ENCODE assay signal across 24 mouse cellular contexts in genomic region chr17:45916937-45917336, GRCm38 (mm10).
DNase-seq lines count a peak whose midpoint lies in the region; ATAC-seq and TF ChIP-seq lines count a peak whose summit lies in the region.
"Had no signal": no experiment of that assay in that cellular context is flagged by ENCODE, and none has a peak within 500 bp of the region (broad histone marks: within the 10 kb centered on the region; RNA-seq: fewer than 3 reads in every experiment).

No protein-coding gene starts in this region.

- H3K79me2 ChIP-seq in heart, adult 2 months (replicated peaks; ENCODE audit: control insufficient read depth, insufficient read depth, low read length), result no peaks in the 10 kb centered on the region

- H3K4me1 ChIP-seq in forebrain, embryonic 10.5 days, result peaks cover 37% of the 10 kb centered on the region
- H3K4me1 ChIP-seq in forebrain, embryonic 12.5 days, result no peaks in the 10 kb centered on the region
- H3K4me1 ChIP-seq in heart, embryonic 16.5 days (ENCODE audit: control insufficient read depth, insufficient read depth, low read length), result peaks cover 16% of the 10 kb centered on the region
- peaks cover 4% of the 10 kb centered on the region; the same call in 1 of the 2 replicates for H3K4me1 ChIP-seq in heart, adult 2 months (ENCODE audit: control insufficient read depth, insufficient read depth, low read length)
- H3K4me1 ChIP-seq in embryonic facial prominence, embryonic 11.5 days (ENCODE audit: control insufficient read depth, insufficient read depth, low read length), result no peaks in the 10 kb centered on the region
- H3K4me1 ChIP-seq in limb, embryonic 12.5 days (replicated peaks), result peaks cover 18% of the 10 kb centered on the region
- H3K4me1 ChIP-seq: neural tube, embryonic 15.5 days had no signal

- H3K4me3 ChIP-seq in forebrain, embryonic 10.5 days, result no peak overlapping the region
- no peak overlapping the region for H3K4me3 ChIP-seq in forebrain, embryonic 12.5 days (replicated peaks)
- H3K4me3 ChIP-seq in heart, embryonic 16.5 days (ENCODE audit: low read length), result no peak overlapping the region
- H3K4me3 ChIP-seq in heart, adult 2 months, result no peak overlapping the region
- H3K4me3 ChIP-seq in embryonic facial prominence, embryonic 11.5 days (ENCODE audit: low read depth, low read length), result no peak overlapping the region
- no peak overlapping the region for H3K4me3 ChIP-seq in limb, embryonic 12.5 days (replicated peaks)
- no peak overlapping the region for H3K4me3 ChIP-seq in gastrocnemius, adult 2 months
- H3K4me3 ChIP-seq: liver, embryonic 12.5 days; neural tube, embryonic 15.5 days had no signal

- ATAC-seq in forebrain, embryonic 12.5 days (ENCODE audit: low FRiP score), result no peak
- ATAC-seq in heart, embryonic 16.5 days (replicated peaks; ENCODE audit: extremely low read depth, insufficient read depth, low FRiP score), result no peak
- no peak for ATAC-seq in embryonic facial prominence, embryonic 11.5 days (replicated peaks; ENCODE audit: insufficient number of reproducible peaks, low FRiP score, low TSS enrichment, low read depth)
- ATAC-seq in limb, embryonic 12.5 days (ENCODE audit: insufficient number of reproducible peaks, insufficient read depth, low FRiP score, low TSS enrichment, low read depth), result no peak
- ATAC-seq: hindbrain, postnatal 0 days; liver, embryonic 12.5 days; midbrain, embryonic 16.5 days had no signal

- no peak for TF ChIP-seq POLR2A in heart, adult 2 months (IDR thresholded peaks at IDR 0.05; ENCODE audit: insufficient read depth, low read depth, low read length)

- DNase-seq in forebrain, embryonic 10.5 days (ENCODE audit: extremely low spot score, low spot score), result no peak
- no peak for DNase-seq in heart, adult 2 months
- DNase-seq in embryonic facial prominence, embryonic 11.5 days (ENCODE audit: low spot score), result no peak
- DNase-seq in gastrocnemius, adult 2 months, result no peak
- DNase-seq in adrenal gland, postnatal 4 days (ENCODE audit: low spot score in 2 of 2), result no peak
- DNase-seq: adrenal gland, postnatal 14 days; cerebellum, adult 11-12 months; cerebellum, postnatal 14 days; gastrocnemius, postnatal 25 days; heart, postnatal 4 days; kidney, adult 11 months; kidney, postnatal 10 days; lung, embryonic 14.5 days; lung, postnatal 36 days; right cerebral cortex, postnatal 14 days; thymus, postnatal 14 days had no signal

- H3K27me3 ChIP-seq in forebrain, embryonic 10.5 days (ENCODE audit: poor library complexity, severe bottlenecking), result no peaks in the 10 kb centered on the region
- no peaks in the 10 kb centered on the region for H3K27me3 ChIP-seq in forebrain, embryonic 12.5 days
- no peaks in the 10 kb centered on the region for H3K27me3 ChIP-seq in heart, embryonic 16.5 days (ENCODE audit: control insufficient read depth, insufficient read depth, low read length)
- no peaks in the 10 kb centered on the region for H3K27me3 ChIP-seq in heart, adult 2 months (ENCODE audit: control insufficient read depth, insufficient read depth, low read length)
- no peaks in the 10 kb centered on the region for H3K27me3 ChIP-seq in embryonic facial prominence, embryonic 11.5 days (ENCODE audit: control insufficient read depth, insufficient read depth, low read length)
- H3K27me3 ChIP-seq in limb, embryonic 12.5 days, result no peaks in the 10 kb centered on the region
- H3K27me3 ChIP-seq: liver, embryonic 12.5 days; neural tube, embryonic 15.5 days had no signal

- H3K9ac ChIP-seq in forebrain, embryonic 12.5 days, result no peak overlapping the region
- peak overlapping the region; percentile 47 for H3K9ac ChIP-seq in heart, embryonic 16.5 days (ENCODE audit: low read length)
- no peak overlapping the region for H3K9ac ChIP-seq in heart, adult 2 months (ENCODE audit: low read depth, low read length)
- H3K9ac ChIP-seq in embryonic facial prominence, embryonic 11.5 days (replicated peaks; ENCODE audit: low read length), result no peak overlapping the region
- no peak overlapping the region for H3K9ac ChIP-seq in limb, embryonic 12.5 days (replicated peaks)
- H3K9ac ChIP-seq: liver, embryonic 12.5 days; lung, embryonic 14.5 days; neural tube, embryonic 15.5 days had no signal

- 0 out of 2 replicates have a peak overlapping the region, but pooled peaks have one; percentile 44 for H3K27ac ChIP-seq in forebrain, embryonic 10.5 days
- no peak overlapping the region for H3K27ac ChIP-seq in forebrain, embryonic 12.5 days
- no peak overlapping the region for H3K27ac ChIP-seq in heart, embryonic 16.5 days (ENCODE audit: low read length)
- no peak overlapping the region for H3K27ac ChIP-seq in heart, adult 2 months
- H3K27ac ChIP-seq in embryonic facial prominence, embryonic 11.5 days (replicated peaks; ENCODE audit: low read depth, low read length), result peak overlapping the region; percentile 20; the same call in 1 of the 2 replicates
- H3K27ac ChIP-seq in limb, embryonic 12.5 days, result peak overlapping the region; percentile 78
- H3K27ac ChIP-seq in gastrocnemius, adult 2 months, result no peak overlapping the region
- H3K27ac ChIP-seq: hindbrain, postnatal 0 days; liver, embryonic 12.5 days; neural tube, embryonic 15.5 days had no signal

- no peak overlapping the region for H3K4me2 ChIP-seq in forebrain, embryonic 12.5 days
- H3K4me2 ChIP-seq in heart, embryonic 16.5 days (ENCODE audit: low read depth, low read length), result no peak overlapping the region
- H3K4me2 ChIP-seq in embryonic facial prominence, embryonic 11.5 days (ENCODE audit: low read depth, low read length), result no peak overlapping the region
- H3K4me2 ChIP-seq in limb, embryonic 12.5 days, result no peak overlapping the region
- H3K4me2 ChIP-seq: heart, embryonic 11.5 days; liver, embryonic 12.5 days; lung, embryonic 14.5 days; neural tube, embryonic 15.5 days had no signal

- intact Hi-C loops in heart, adult 2 months (cut with DNase I), result no loop called here
- intact Hi-C loops in gastrocnemius, adult 2 months (cut with DNase I), result no loop called here

- H3K36me3 ChIP-seq in forebrain, embryonic 10.5 days (replicated peaks), result no peaks in the 10 kb centered on the region
- H3K36me3 ChIP-seq in forebrain, embryonic 12.5 days (replicated peaks), result no peaks in the 10 kb centered on the region
- H3K36me3 ChIP-seq in heart, embryonic 16.5 days (ENCODE audit: control insufficient read depth, insufficient read depth), result no peaks in the 10 kb centered on the region
- no peaks in the 10 kb centered on the region for H3K36me3 ChIP-seq in heart, adult 2 months (ENCODE audit: control insufficient read depth, insufficient read depth, low read length)
- H3K36me3 ChIP-seq in embryonic facial prominence, embryonic 11.5 days (replicated peaks; ENCODE audit: control insufficient read depth, insufficient read depth, low read depth, low read length), result no peaks in the 10 kb centered on the region
- H3K36me3 ChIP-seq in limb, embryonic 12.5 days, result no peaks in the 10 kb centered on the region
- H3K36me3 ChIP-seq: liver, embryonic 12.5 days; neural tube, embryonic 15.5 days had no signal

- H3K9me3 ChIP-seq in forebrain, embryonic 10.5 days, result peaks cover 18% of the 10 kb centered on the region
- H3K9me3 ChIP-seq in forebrain, embryonic 12.5 days, result peaks cover 5% of the 10 kb centered on the region
- peaks cover 10% of the 10 kb centered on the region for H3K9me3 ChIP-seq in heart, embryonic 16.5 days (replicated peaks; ENCODE audit: control insufficient read depth, low read length)
- H3K9me3 ChIP-seq in embryonic facial prominence, embryonic 11.5 days (replicated peaks; ENCODE audit: control insufficient read depth, low read length), result no peaks in the 10 kb centered on the region; the same call in 1 of the 2 replicates
- H3K9me3 ChIP-seq in limb, embryonic 12.5 days, result peaks cover 10% of the 10 kb centered on the region; the same call in 1 of the 2 replicates
- H3K9me3 ChIP-seq: neural tube, embryonic 15.5 days had no signal

- TF ChIP-seq EP300 in heart, adult 2 months (IDR thresholded peaks at IDR 0.05; ENCODE audit: insufficient read depth, low read depth, low read length), result no peak

- WGBS in forebrain, embryonic 10.5 days, result 71% methylated on average over 4 of the region's 4 CpGs
- 62% methylated on average over 4 of the region's 4 CpGs for WGBS in forebrain, embryonic 12.5 days
- WGBS in heart, embryonic 16.5 days, result 51% methylated on average over 4 of the region's 4 CpGs
- WGBS in heart, adult 2 months, result 77% methylated on average over 4 of the region's 4 CpGs
- 55% methylated on average over 4 of the region's 4 CpGs for WGBS in embryonic facial prominence, embryonic 11.5 days
- WGBS in limb, embryonic 12.5 days, result 50% methylated on average over 4 of the region's 4 CpGs

- TF ChIP-seq CTCF in heart, adult 2 months (IDR thresholded peaks at IDR 0.05), result no peak
- no peak for TF ChIP-seq CTCF in gastrocnemius, adult 2 months (IDR thresholded peaks at IDR 0.05)

Comparison
In these comparisons a context has a peak if more than half of its experiments do, and no peak if none do; other contexts are left out.
1. H3K27ac ChIP-seq: peak in forebrain, embryonic 10.5 days (single experiment), embryonic facial prominence, embryonic 11.5 days (single experiment) and limb, embryonic 12.5 days (single experiment); none in forebrain, embryonic 12.5 days (single experiment), heart, embryonic 16.5 days (single experiment), heart, adult 2 months (single experiment) and gastrocnemius, adult 2 months (single experiment).